Mouse (Mus musculus) embryonic stem cell, embryonic (primary cell): Measurements from ENCODE around the gene Hcls1.

ENCODE experiments used
- CTCF ChIA-PET, 4 experiments: fragments of 300-600 bp in 2 of 4; fragments of 350-600 bp in 2 of 4; sonication (Branson Sonifier 250); formaldehyde crosslinking; loops; one replicate each; lab custom pipeline; 2022; ENCODE audit warnings: inconsistent platforms in 2 of 4; lab: Charles Lee
- POLR2A ChIA-PET, 4 experiments: fragments of 300-600 bp in 2 of 4; fragments of 350-600 bp in 2 of 4; sonication (Branson Sonifier 250); formaldehyde crosslinking; loops; one replicate each; lab custom pipeline; 2022; ENCODE audit warnings: antibody characterized with exemption in 4 of 4, inconsistent platforms in 1 of 4; lab: Charles Lee

The Hcls1 gene

GRCm38 (mm10) chr16:37011922-37012289 is 77.1 kb downstream of the Hcls1 start:
- CTCF ChIA-PET = interaction anchor here in 1 of 4 experiments (1.0 kb wide), 1 partner anchor 124 kb away, joined by 4 read pairs; no protein-coding TSS in a partner anchor
- POLR2A ChIA-PET = interaction anchor here (0.6 to 3.2 kb wide), 22 partner anchors 8 to 419 kb away, joined by 3 to 12 read pairs (median 4); partner anchors contain the start of genes Golgb1 (in 3 of the 4), Iqcb1 (in 3 of the 4) and Eaf2 (in 2 of the 4)

GRCm38 (mm10) chr16:37012336-37012735 is 77.6 kb downstream of the Hcls1 start:
- ChIA-PET CTCF (interaction anchor here in 1 of 4 experiments (1.0 kb wide), 1 partner anchor 125 kb away, joined by 4 read pairs; no protein-coding TSS in a partner anchor), POLR2A (interaction anchor here in 3 of 4 experiments (0.7 to 3.2 kb wide), 14 partner anchors 9 to 184 kb away, joined by 3 to 12 read pairs (median 5); partner anchors contain the start of genes Golgb1 (in 3 of the 3), Eaf2 (in 2 of the 3) and Iqcb1 (in 2 of the 3))
